Mouse (Mus musculus): ENCODE measurements around the gene Sp3. TPM values are rescaled to one million over a fixed set of nuclear protein-coding genes. Genes with fewer than 3 reads are reported as not detected.
A peak's percentile ranks its signal among the peaks of the same experiment; 100 is the strongest.
"Not testable (repeated sequence)": the region's sequence is repeated elsewhere in the genome, so short reads cannot be mapped to it uniquely, and the experiment has no call there.

The Sp3 gene
- total and polyA plus RNA-seq, 3 experiments: 10.9 to 130 (median 129) TPM

DNA sequence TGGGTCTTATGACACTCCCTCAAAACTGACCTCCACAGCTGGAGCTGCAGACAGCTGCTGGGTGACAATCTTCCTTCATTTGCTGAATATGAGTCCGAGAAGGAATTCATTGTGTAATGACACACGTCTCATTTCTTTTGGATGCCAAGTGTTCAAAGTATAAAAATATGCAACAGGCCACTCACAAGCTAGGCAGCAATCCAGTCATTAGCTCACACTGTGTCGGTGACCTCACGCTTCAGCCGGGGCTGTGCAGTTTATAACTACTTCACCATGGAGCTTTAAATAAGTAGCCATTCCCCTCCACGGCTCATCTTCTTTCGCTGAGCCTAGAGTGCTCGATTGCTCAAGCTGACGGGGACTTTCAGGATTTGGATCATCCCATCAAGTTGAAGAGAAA, 68.7 kb downstream of the Sp3 start:
- TF ChIP-seq TAL1 (conservative IDR thresholded peaks at IDR 0.05; ENCODE audit: low read depth, low read length) (peak; percentile 41), GATA2 (IDR thresholded peaks at IDR 0.05; ENCODE audit: borderline replicate concordance, low read depth, low read length) (no peak), GATA1 (IDR thresholded peaks at IDR 0.05; ENCODE audit: borderline replicate concordance, low read length) (no peak)
- ATAC-seq (ENCODE audit: extremely low read depth, insufficient number of reproducible peaks, low FRiP score, poor library complexity, severe bottlenecking): no peak
- H3K4me3 ChIP-seq (ENCODE audit: low read depth, low read length): no peak overlapping the region

DNA sequence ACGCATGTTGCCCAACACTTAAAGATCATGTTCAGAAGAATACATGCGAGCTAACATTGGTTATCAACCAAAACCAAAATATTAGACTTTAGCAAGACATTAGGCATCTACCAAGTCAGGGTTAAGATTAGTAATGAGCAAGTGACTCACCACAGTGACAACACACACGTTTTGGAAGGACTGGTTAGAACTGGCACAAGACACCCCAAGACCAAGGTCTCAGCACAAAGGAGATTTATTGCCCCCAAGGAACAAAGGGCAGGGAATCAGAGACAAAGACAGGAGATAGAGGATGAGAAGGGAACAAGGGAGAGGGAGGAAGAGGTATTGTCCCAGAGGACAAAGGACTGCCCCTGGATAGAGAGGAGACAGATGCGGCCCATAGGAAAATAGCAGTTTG, 71.2 kb downstream of the Sp3 start:
- H3K27me3 ChIP-seq (ENCODE audit: insufficient read depth, low read length): peaks cover 37% of the 10 kb centered on the region
- no peak for TF ChIP-seq TAL1 (conservative IDR thresholded peaks at IDR 0.05; ENCODE audit: low read depth, low read length)
- TF ChIP-seq GATA1 (IDR thresholded peaks at IDR 0.05; ENCODE audit: borderline replicate concordance, low read length): no peak
- no peak for TF ChIP-seq GATA2 (IDR thresholded peaks at IDR 0.05; ENCODE audit: borderline replicate concordance, low read depth, low read length)
- TF ChIP-seq POLR2AphosphoS5 (IDR thresholded peaks at IDR 0.05; ENCODE audit: insufficient replicate concordance, low read depth, low read length): no peak
- TF ChIP-seq CTCF (IDR thresholded peaks at IDR 0.05; ENCODE audit: low read depth, low read length): no peak
- ATAC-seq (ENCODE audit: extremely low read depth, insufficient number of reproducible peaks, low FRiP score, poor library complexity, severe bottlenecking): no peak
- H3K4me1 ChIP-seq (ENCODE audit: insufficient read depth, low read depth, low read length): peaks cover 18% of the 10 kb centered on the region
- H3K4me3 ChIP-seq (ENCODE audit: low read depth, low read length): no peak overlapping the region
- H3K9me3 ChIP-seq (replicated peaks): no peaks in the 10 kb centered on the region
- H3K36me3 ChIP-seq (replicated peaks): no peaks in the 10 kb centered on the region
- no peak for DNase-seq (ENCODE audit: low spot score)

More for the DNA sequence above, 68.7 kb downstream of the Sp3 start:
- Histone ChIP-seq H3K9me3 (replicated peaks) (no peaks in the 10 kb centered on the region), H3K27me3 (ENCODE audit: insufficient read depth, low read length) (peaks cover 33% of the 10 kb centered on the region), H3K36me3 (replicated peaks) (no peaks in the 10 kb centered on the region), H3K4me1 (ENCODE audit: insufficient read depth, low read depth, low read length) (peaks cover 18% of the 10 kb centered on the region)
- no peak for DNase-seq (ENCODE audit: low spot score)

DNA sequence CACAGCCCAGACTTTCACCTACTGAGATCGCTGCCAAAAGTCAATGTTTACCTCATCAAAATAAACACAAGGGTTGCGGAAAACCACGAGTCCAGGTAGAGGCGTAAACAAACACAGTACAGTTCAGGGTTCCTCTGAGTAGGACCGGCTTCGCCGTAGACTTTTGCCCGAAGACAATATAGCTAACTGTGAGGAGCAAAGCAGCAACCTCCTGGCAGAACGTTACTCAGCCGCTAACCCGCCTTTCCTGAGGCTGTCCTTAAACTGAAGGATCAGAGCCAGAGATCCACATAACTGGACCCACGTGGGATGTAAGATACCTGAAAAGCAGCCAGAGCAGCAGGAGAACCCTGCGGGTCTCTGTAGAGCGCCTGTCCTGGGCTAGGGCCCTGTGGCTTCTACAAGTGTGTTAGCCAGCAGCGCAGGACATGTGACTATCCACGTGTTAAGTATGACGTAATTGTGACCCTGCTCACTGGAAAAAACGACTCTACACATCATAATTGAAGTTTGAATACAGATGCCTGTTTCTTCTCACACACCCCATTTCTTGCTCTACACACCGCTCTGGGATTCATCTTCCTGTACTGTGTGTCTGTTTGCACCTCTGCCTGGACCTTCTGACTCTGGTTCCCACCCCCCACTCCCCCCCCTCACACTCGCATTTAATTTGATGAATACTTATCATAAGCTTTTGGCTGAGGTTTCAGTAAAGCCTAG, 71.9 kb downstream of the Sp3 start:
- ATAC-seq (ENCODE audit: extremely low read depth, insufficient number of reproducible peaks, low FRiP score, poor library complexity, severe bottlenecking): no peak
- DNase-seq (ENCODE audit: low spot score): no peak
- Histone ChIP-seq H3K9me3 (replicated peaks) (no peaks in the 10 kb centered on the region), H3K27me3 (ENCODE audit: insufficient read depth, low read length) (peaks cover 38% of the 10 kb centered on the region), H3K4me3 (ENCODE audit: low read depth, low read length) (no peak overlapping the region), H3K4me1 (ENCODE audit: insufficient read depth, low read depth, low read length) (peaks cover 18% of the 10 kb centered on the region), H3K36me3 (replicated peaks) (no peaks in the 10 kb centered on the region)
- TF ChIP-seq GATA1 (IDR thresholded peaks at IDR 0.05; ENCODE audit: borderline replicate concordance, low read length): no peak
- no peak for TF ChIP-seq TAL1 (conservative IDR thresholded peaks at IDR 0.05; ENCODE audit: low read depth, low read length)
- TF ChIP-seq CTCF (IDR thresholded peaks at IDR 0.05; ENCODE audit: low read depth, low read length): no peak
- no peak for TF ChIP-seq POLR2AphosphoS5 (IDR thresholded peaks at IDR 0.05; ENCODE audit: insufficient replicate concordance, low read depth, low read length)
- no peak for TF ChIP-seq GATA2 (IDR thresholded peaks at IDR 0.05; ENCODE audit: borderline replicate concordance, low read depth, low read length)

DNA sequence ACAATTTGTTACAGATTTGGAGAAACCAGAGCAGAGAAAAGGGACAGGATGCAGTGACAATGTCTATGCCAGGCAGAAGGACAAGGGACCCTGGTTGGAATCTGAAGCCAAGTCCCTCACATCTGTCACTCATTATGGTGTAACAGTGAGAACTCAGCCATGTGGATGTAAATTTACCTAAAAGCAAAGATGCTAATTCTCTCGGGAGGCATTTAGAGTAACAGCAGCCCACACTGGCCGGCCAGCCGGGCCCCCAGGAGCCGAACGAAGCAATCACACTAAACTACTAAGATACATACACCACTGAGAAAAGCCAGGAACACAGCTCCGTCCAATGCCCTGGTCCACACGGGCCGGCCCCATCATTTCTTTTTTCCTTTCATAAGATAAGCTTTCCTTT, 73.5 kb downstream of the Sp3 start:
- no peak overlapping the region for H3K4me3 ChIP-seq (ENCODE audit: low read depth, low read length)
- H3K36me3 ChIP-seq (replicated peaks): no peaks in the 10 kb centered on the region

DNA sequence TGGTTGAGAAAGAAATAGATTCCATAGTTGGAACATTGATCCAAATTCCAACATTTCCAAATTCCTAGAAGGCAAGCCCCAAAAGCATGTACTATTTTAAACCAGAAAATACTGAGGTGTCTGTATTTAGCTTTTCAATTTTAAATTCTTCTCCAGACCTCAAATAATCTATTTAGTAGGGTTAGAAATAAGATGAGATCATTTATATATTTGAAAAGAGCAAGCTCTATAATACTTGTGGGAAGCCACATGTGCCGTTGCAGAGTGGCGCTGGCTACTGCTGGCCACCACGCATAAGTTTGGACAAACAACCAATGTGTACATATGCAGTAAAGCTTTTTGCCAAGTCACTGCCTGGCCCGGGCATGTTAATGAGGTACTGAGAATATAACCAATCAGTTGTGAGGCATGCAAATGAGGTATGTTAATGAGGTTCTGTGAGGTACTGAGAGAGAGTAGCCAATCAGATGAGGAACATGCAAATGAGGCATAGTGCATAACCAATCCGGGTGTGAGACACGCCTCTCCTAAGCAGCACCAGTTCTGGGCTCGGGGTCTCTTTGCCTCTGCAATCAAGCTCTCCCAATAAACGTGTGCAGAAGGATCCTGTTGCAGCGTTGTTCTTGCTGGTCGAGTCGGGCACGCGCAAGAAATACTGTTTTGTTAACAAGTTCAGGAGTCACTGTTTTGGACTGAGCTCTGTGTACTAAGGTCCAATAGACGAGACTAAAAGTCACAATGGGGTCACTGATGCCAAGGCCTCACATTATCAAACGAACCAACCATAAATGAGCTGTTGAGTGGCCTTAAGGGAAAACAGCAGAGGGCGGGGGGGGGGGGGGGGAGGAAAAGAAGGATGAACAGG, 77.2 kb downstream of the Sp3 start:
- H3K36me3 ChIP-seq (replicated peaks); ATAC-seq (ENCODE audit: extremely low read depth, insufficient number of reproducible peaks, low FRiP score, poor library complexity, severe bottlenecking); H3K4me1 ChIP-seq (ENCODE audit: insufficient read depth, low read depth, low read length); H3K4me3 ChIP-seq (ENCODE audit: low read depth, low read length); DNase-seq (ENCODE audit: low spot score); H3K9me3 ChIP-seq (replicated peaks): not testable (repeated sequence)
- H3K27me3 ChIP-seq (ENCODE audit: insufficient read depth, low read length): peaks cover 30% of the 10 kb centered on the region

More for the DNA sequence above, 73.5 kb downstream of the Sp3 start:
- DNase-seq (ENCODE audit: low spot score) (no peak), ATAC-seq (ENCODE audit: extremely low read depth, insufficient number of reproducible peaks, low FRiP score, poor library complexity, severe bottlenecking) (no peak)
- Histone ChIP-seq H3K4me1 (ENCODE audit: insufficient read depth, low read depth, low read length) (peaks cover 15% of the 10 kb centered on the region), H3K9me3 (replicated peaks) (no peaks in the 10 kb centered on the region), H3K27me3 (ENCODE audit: insufficient read depth, low read length) (peaks cover 38% of the 10 kb centered on the region)
- TF ChIP-seq GATA2 (IDR thresholded peaks at IDR 0.05; ENCODE audit: borderline replicate concordance, low read depth, low read length) (no peak), GATA1 (IDR thresholded peaks at IDR 0.05; ENCODE audit: borderline replicate concordance, low read length) (no peak), TAL1 (conservative IDR thresholded peaks at IDR 0.05; ENCODE audit: low read depth, low read length) (no peak), CTCF (IDR thresholded peaks at IDR 0.05; ENCODE audit: low read depth, low read length) (no peak), POLR2AphosphoS5 (IDR thresholded peaks at IDR 0.05; ENCODE audit: insufficient replicate concordance, low read depth, low read length) (no peak)

DNA sequence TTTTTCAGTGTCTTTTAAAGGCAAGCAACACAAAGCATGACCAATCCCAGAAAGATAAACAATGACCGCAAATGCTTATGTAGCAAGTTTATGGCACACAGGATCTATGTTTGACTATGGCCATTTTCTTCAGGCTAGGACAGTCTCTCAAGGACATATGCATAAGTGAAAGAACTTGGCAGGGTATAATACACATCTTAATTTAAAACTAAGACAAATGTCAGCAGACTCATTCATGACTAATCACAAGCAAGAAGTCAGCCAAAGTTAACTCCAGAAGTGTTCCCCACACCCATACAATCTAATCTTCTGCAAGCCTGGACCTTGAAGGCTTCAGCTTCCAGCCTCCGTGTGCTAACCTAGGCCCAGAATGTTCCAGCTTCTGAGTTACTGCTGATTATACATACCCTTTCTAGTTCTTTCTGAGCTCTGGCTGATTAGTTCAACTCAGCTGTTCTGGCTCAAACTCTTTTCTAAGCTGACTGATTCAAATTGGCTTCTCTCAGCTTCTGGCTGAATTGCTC, 81.4 kb downstream of the Sp3 start:
- peaks cover 11% of the 10 kb centered on the region for H3K27me3 ChIP-seq (ENCODE audit: insufficient read depth, low read length)
- TF ChIP-seq GATA2 (IDR thresholded peaks at IDR 0.05; ENCODE audit: borderline replicate concordance, low read depth, low read length) (no peak), POLR2AphosphoS5 (IDR thresholded peaks at IDR 0.05; ENCODE audit: insufficient replicate concordance, low read depth, low read length) (no peak), TAL1 (conservative IDR thresholded peaks at IDR 0.05; ENCODE audit: low read depth, low read length) (no peak), GATA1 (IDR thresholded peaks at IDR 0.05; ENCODE audit: borderline replicate concordance, low read length) (no peak), CTCF (IDR thresholded peaks at IDR 0.05; ENCODE audit: low read depth, low read length) (no peak)
- ATAC-seq (ENCODE audit: extremely low read depth, insufficient number of reproducible peaks, low FRiP score, poor library complexity, severe bottlenecking): no peak
- no peaks in the 10 kb centered on the region; the same call in 1 of the 2 replicates for H3K9me3 ChIP-seq (replicated peaks)
- no peak for DNase-seq (ENCODE audit: low spot score)
- H3K4me1 ChIP-seq (ENCODE audit: insufficient read depth, low read depth, low read length): no peaks in the 10 kb centered on the region
- no peaks in the 10 kb centered on the region for H3K36me3 ChIP-seq (replicated peaks)
- H3K4me3 ChIP-seq (ENCODE audit: low read depth, low read length): no peak overlapping the region

All from G1E (cell line).